Mouse (Mus musculus) ES-E14 (cell line): Measurements from ENCODE around the gene Orm3.

ENCODE experiments used
- CHD2 ChIP-seq: IDR thresholded peaks from 2 replicates; pipeline ENCODE4 v1.6.1; 2014; ENCODE audit warnings: mild to moderate bottlenecking, low read depth, low read length, inconsistent platforms
- HCFC1 ChIP-seq: IDR thresholded peaks from 2 replicates; pipeline ENCODE4 v1.6.1; 2012; ENCODE audit warnings: low read length, inconsistent platforms, borderline replicate concordance; ENCODE audit not compliant: insufficient read depth
- MAFK ChIP-seq: IDR thresholded peaks from 2 replicates; pipeline ENCODE4 v1.6.1; 2014; ENCODE audit warnings: mild to moderate bottlenecking, low read depth, low read length, inconsistent platforms; ENCODE audit not compliant: insufficient read depth
- ZC3H11A ChIP-seq: IDR thresholded peaks from 2 replicates; pipeline ENCODE4 v1.6.1; 2012; ENCODE audit warnings: low read depth, mild to moderate bottlenecking, inconsistent platforms, low read length, borderline replicate concordance
- ZNF384 ChIP-seq: IDR thresholded peaks from 2 replicates; pipeline ENCODE4 v1.6.1; 2012; ENCODE audit warnings: low read depth, low read length, inconsistent platforms

DNA sequence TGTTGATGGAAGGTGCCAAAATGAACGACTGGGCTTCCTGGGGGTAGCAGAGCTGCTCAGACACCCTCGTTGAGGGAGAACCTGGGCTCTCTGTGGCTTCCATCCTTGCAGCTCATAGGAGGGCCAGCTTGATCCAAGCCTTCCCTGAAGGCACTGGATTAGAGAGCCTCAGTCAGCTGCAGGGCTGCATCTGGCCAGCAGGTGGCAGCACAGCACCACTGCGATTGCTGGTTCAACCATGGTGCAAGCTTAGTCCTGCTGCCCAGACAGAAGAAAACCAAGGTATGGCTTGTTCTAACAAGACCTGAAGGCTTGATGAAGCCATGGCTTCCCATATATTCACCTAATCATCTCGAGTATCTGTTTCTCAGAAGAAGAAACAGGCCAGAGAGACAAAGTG lies 12.6 kb downstream of the Orm3 start:
- TF ChIP-seq ZC3H11A, result peak; percentile 65; the same call in 1 of the 2 replicates
- TF ChIP-seq CHD2, result no peak
- no peak for TF ChIP-seq HCFC1
- TF ChIP-seq MAFK, result no peak
- TF ChIP-seq ZNF384, result no peak
